9 mouse cellular contexts compared by ENCODE assay signal in the genomic region with DNA sequence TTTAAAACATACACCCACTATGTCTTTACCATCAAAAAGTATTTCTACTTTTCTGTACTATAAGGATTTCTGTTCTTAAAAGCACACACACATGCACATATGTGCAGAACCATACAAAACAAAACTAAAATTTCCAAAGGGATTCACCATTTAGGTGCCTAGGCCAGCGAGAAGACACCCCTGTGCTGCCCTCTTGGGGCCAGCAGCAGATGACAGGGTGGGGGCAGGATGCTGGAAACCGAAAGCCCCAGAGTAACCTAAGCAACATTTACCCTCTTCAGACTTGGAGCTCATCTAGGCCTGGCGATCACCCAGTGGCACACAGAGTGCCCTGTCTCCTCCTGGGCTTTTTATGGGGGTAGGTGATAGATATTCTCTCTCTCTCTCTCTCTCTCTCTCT.
DNase-seq lines count a peak whose midpoint lies in the region; ATAC-seq and TF ChIP-seq lines count a peak whose summit lies in the region.
"Had no signal": no experiment of that assay in that cellular context is flagged by ENCODE, and none has a peak within 500 bp of the region (broad histone marks: within the 10 kb centered on the region; RNA-seq: fewer than 3 reads in every experiment).

No protein-coding gene starts in this region.

- ATAC-seq in hindbrain, embryonic 11.5 days (ENCODE audit: low FRiP score): no peak

- H3K36me3 ChIP-seq in testis, adult 2 months (ENCODE audit: control insufficient read depth, insufficient read depth, low read length): no peaks in the 10 kb centered on the region
- no peaks in the 10 kb centered on the region for H3K36me3 ChIP-seq in hindbrain, embryonic 11.5 days (ENCODE audit: control insufficient read depth, insufficient read depth, low read length)
- H3K36me3 ChIP-seq in splenic B cell, adult 2 months (ENCODE audit: control insufficient read depth, insufficient read depth, low read length, poor library complexity, severe bottlenecking): no peaks in the 10 kb centered on the region

- WGBS in hindbrain, embryonic 11.5 days: 25% methylated on average over 3 of the region's 3 CpGs
- WGBS in lung, adult 2 months: 33% methylated on average over 3 of the region's 3 CpGs

- TF ChIP-seq CTCF in testis, adult 2 months (IDR thresholded peaks at IDR 0.05; ENCODE audit: control insufficient read depth, insufficient read depth, insufficient replicate concordance, low read depth, low read length): peak; percentile 29; the same call in 1 of the 2 replicates
- no peak for TF ChIP-seq CTCF in lung, adult 2 months (IDR thresholded peaks at IDR 0.05; ENCODE audit: insufficient read depth, low read length)

- no peak for TF ChIP-seq POLR2A in testis, adult 2 months (IDR thresholded peaks at IDR 0.05; ENCODE audit: control insufficient read depth, low read depth, low read length)
- no peak for TF ChIP-seq POLR2A in lung, adult 2 months (IDR thresholded peaks at IDR 0.05; ENCODE audit: borderline replicate concordance, extremely low read depth, low read depth, low read length)

- peak; percentile 41 for DNase-seq in embryo, embryonic 11 days
- no peak for DNase-seq in embryo, embryonic 10.5 days (ENCODE audit: low spot score)
- DNase-seq in testis, postnatal 10 days (ENCODE audit: low spot score): no peak
- no peak for DNase-seq in hindbrain, embryonic 11.5 days (ENCODE audit: low spot score)
- DNase-seq in splenic B cell, adult 2 months (ENCODE audit: low read depth, low spot score): peak; percentile 23
- DNase-seq in lung, adult 2 months: no peak
- no peak for DNase-seq in c-Kit-positive CD71-positive TER-119-positive erythroid progenitor cells, embryonic 14.5 days (ENCODE audit: low spot score)
- DNase-seq: gastrocnemius, postnatal 25 days had no signal

- H3K4me3 ChIP-seq in testis, adult 2 months (ENCODE audit: control insufficient read depth, low read depth, low read length): no peak overlapping the region
- H3K4me3 ChIP-seq in hindbrain, embryonic 11.5 days (ENCODE audit: low read depth, low read length): no peak overlapping the region
- H3K4me3 ChIP-seq in lung, adult 2 months (replicated peaks; ENCODE audit: extremely low read depth, low read depth, low read length): no peak overlapping the region

- no peak overlapping the region for H3K9ac ChIP-seq in hindbrain, embryonic 11.5 days (ENCODE audit: low read depth, low read length)

- H3K9me3 ChIP-seq in hindbrain, embryonic 11.5 days (ENCODE audit: control insufficient read depth, low read length): no peaks in the 10 kb centered on the region

- no peak overlapping the region for H3K4me2 ChIP-seq in hindbrain, embryonic 11.5 days (replicated peaks; ENCODE audit: low read depth, low read length)

- H3K27ac ChIP-seq in testis, adult 2 months (ENCODE audit: control insufficient read depth, insufficient read depth, low read depth, low read length): no peak overlapping the region
- peak overlapping the region; percentile 48 for H3K27ac ChIP-seq in hindbrain, embryonic 11.5 days (ENCODE audit: low read depth, low read length)

- H3K4me1 ChIP-seq in testis, adult 2 months (ENCODE audit: control insufficient read depth, insufficient read depth, low read length): no peaks in the 10 kb centered on the region; the same call in 1 of the 2 replicates
- H3K4me1 ChIP-seq in hindbrain, embryonic 11.5 days (replicated peaks; ENCODE audit: control insufficient read depth, insufficient read depth, low read length): peaks cover 11% of the 10 kb centered on the region
- H3K4me1 ChIP-seq in lung, adult 2 months (ENCODE audit: control insufficient read depth, insufficient read depth, low read length): no peaks in the 10 kb centered on the region

- H3K27me3 ChIP-seq in testis, adult 2 months (ENCODE audit: control insufficient read depth, insufficient read depth, low read length): no peaks in the 10 kb centered on the region
- H3K27me3 ChIP-seq in hindbrain, embryonic 11.5 days (ENCODE audit: control insufficient read depth, insufficient read depth, low read length): no peaks in the 10 kb centered on the region
- H3K27me3 ChIP-seq in splenic B cell, adult 2 months (ENCODE audit: control insufficient read depth, insufficient read depth, low read length, poor library complexity, severe bottlenecking): no peaks in the 10 kb centered on the region

Comparison
In these comparisons a context has a peak if more than half of its experiments do, and no peak if none do; other contexts are left out.
1. DNase-seq: peak in embryo, embryonic 11 days (single experiment) and splenic B cell, adult 2 months (single experiment); none in embryo, embryonic 10.5 days (single experiment), testis, postnatal 10 days (single experiment), hindbrain, embryonic 11.5 days (single experiment), lung, adult 2 months (single experiment) and c-Kit-positive CD71-positive TER-119-positive erythroid progenitor cells, embryonic 14.5 days (single experiment).